16 mouse cellular contexts compared by ENCODE assay signal in the genomic region with DNA sequence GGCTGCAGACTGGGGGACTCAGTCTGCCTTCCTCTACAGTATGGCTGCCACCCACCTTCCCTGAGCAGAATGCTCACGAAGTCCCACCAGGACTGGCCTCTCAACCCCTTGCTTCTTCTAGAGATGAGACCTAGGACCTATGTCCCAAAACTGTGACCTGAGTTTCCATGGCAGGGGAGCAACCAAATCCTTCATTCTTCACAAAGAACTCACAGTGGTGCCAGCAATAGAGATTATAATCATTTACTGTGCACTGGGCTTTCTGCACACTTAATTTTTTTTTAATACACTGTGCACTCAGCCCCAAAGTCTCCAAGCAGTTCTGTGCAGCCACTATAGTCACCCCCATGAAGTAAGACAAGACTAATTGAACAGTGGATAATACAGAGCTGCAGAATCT.
DNase-seq lines count a peak whose midpoint lies in the region; ATAC-seq lines count a peak whose summit lies in the region.
"Had no signal": no experiment of that assay in that cellular context is flagged by ENCODE, and none has a peak within 500 bp of the region (broad histone marks: within the 10 kb centered on the region; RNA-seq: fewer than 3 reads in every experiment).

No protein-coding gene starts in this region.

- H3K9ac ChIP-seq in heart, embryonic 12.5 days, result no peak overlapping the region
- H3K9ac ChIP-seq in liver, embryonic 12.5 days, result peak overlapping the region; percentile 35; the same call in 1 of the 2 replicates
- H3K9ac ChIP-seq in midbrain, embryonic 13.5 days (replicated peaks), result no peak overlapping the region
- H3K9ac ChIP-seq: lung, embryonic 15.5 days had no signal

- no peaks in the 10 kb centered on the region for H3K36me3 ChIP-seq in heart, embryonic 10.5 days
- H3K36me3 ChIP-seq in heart, embryonic 12.5 days, result no peaks in the 10 kb centered on the region
- H3K36me3 ChIP-seq in erythroblast, embryonic 14.5 days (ENCODE audit: control insufficient read depth), result no peaks in the 10 kb centered on the region
- H3K36me3 ChIP-seq in liver, embryonic 12.5 days, result no peaks in the 10 kb centered on the region
- H3K36me3 ChIP-seq in midbrain, embryonic 13.5 days, result no peaks in the 10 kb centered on the region
- H3K36me3 ChIP-seq: lung, embryonic 15.5 days had no signal

- peak overlapping the region; percentile 65; the same call in 1 of the 2 replicates for H3K27ac ChIP-seq in heart, embryonic 10.5 days
- no peak overlapping the region for H3K27ac ChIP-seq in heart, embryonic 12.5 days (ENCODE audit: poor library complexity, severe bottlenecking)
- peak overlapping the region; percentile 89 for H3K27ac ChIP-seq in liver, embryonic 12.5 days
- peak overlapping the region; percentile 74 for H3K27ac ChIP-seq in midbrain, embryonic 13.5 days
- H3K27ac ChIP-seq: gastrocnemius, adult 2 months; left cerebral cortex, adult 2 months; lung, embryonic 15.5 days had no signal

- no peak for DNase-seq in heart, embryonic 10.5 days (ENCODE audit: low spot score)
- no peak for DNase-seq in right cerebral cortex, adult 18-20 months
- DNase-seq in adrenal gland, adult (ENCODE audit: inconsistent age in 2 of 2, low spot score in 1 of 2), result no peak
- DNase-seq in frontal cortex, postnatal 10 days (ENCODE audit: low spot score in 2 of 2), result no peak
- DNase-seq: cerebellum, adult 9-11 months; gastrocnemius, adult 2 months; heart, adult 18-20 months; kidney, adult 9 months; thymus, adult 2 months had no signal

- no peak overlapping the region for H3K4me3 ChIP-seq in heart, embryonic 10.5 days
- no peak overlapping the region for H3K4me3 ChIP-seq in heart, embryonic 12.5 days
- H3K4me3 ChIP-seq in erythroblast, embryonic 14.5 days (replicated peaks), result peak overlapping the region; percentile 19
- no peak overlapping the region for H3K4me3 ChIP-seq in liver, embryonic 12.5 days
- no peak overlapping the region for H3K4me3 ChIP-seq in midbrain, embryonic 13.5 days (replicated peaks)
- H3K4me3 ChIP-seq: gastrocnemius, adult 2 months; left cerebral cortex, adult 2 months; lung, embryonic 15.5 days had no signal

- H3K27me3 ChIP-seq in heart, embryonic 10.5 days (ENCODE audit: insufficient read depth, poor library complexity, severe bottlenecking), result no peaks in the 10 kb centered on the region
- no peaks in the 10 kb centered on the region for H3K27me3 ChIP-seq in heart, embryonic 12.5 days (replicated peaks)
- H3K27me3 ChIP-seq in erythroblast, embryonic 14.5 days (ENCODE audit: control insufficient read depth), result no peaks in the 10 kb centered on the region
- no peaks in the 10 kb centered on the region for H3K27me3 ChIP-seq in liver, embryonic 12.5 days (replicated peaks)
- H3K27me3 ChIP-seq in midbrain, embryonic 13.5 days, result 0 out of 2 replicates have a peak, but pooled peaks cover 8% of the 10 kb centered on the region
- H3K27me3 ChIP-seq: lung, embryonic 15.5 days had no signal

- H3K9me3 ChIP-seq in heart, embryonic 10.5 days, result no peaks in the 10 kb centered on the region
- H3K9me3 ChIP-seq in heart, embryonic 12.5 days (replicated peaks), result no peaks in the 10 kb centered on the region
- H3K9me3 ChIP-seq in erythroblast, embryonic 14.5 days (ENCODE audit: control insufficient read depth, low read length), result no peaks in the 10 kb centered on the region
- no peaks in the 10 kb centered on the region for H3K9me3 ChIP-seq in liver, embryonic 12.5 days (replicated peaks)
- H3K9me3 ChIP-seq in midbrain, embryonic 13.5 days, result no peaks in the 10 kb centered on the region
- H3K9me3 ChIP-seq: lung, embryonic 15.5 days had no signal

- 64% methylated on average over 1 of the region's 1 CpGs for WGBS in heart, embryonic 10.5 days
- 83% methylated on average over 1 of the region's 1 CpGs for WGBS in heart, embryonic 12.5 days
- WGBS in liver, embryonic 12.5 days (ENCODE audit: insufficient replicate concordance), result 39% methylated on average over 1 of the region's 1 CpGs
- WGBS in midbrain, embryonic 13.5 days, result 7% methylated on average over 1 of the region's 1 CpGs

- H3K4me2 ChIP-seq in heart, embryonic 12.5 days, result no peak overlapping the region
- peak overlapping the region; percentile 54 for H3K4me2 ChIP-seq in liver, embryonic 12.5 days
- no peak overlapping the region for H3K4me2 ChIP-seq in midbrain, embryonic 13.5 days (replicated peaks)
- H3K4me2 ChIP-seq: lung, embryonic 15.5 days had no signal

- ATAC-seq in heart, embryonic 12.5 days (ENCODE audit: insufficient number of reproducible peaks, low FRiP score), result no peak
- ATAC-seq in liver, embryonic 12.5 days, result peak; percentile 16
- peak; percentile 5; the same call in 1 of the 2 replicates for ATAC-seq in midbrain, embryonic 13.5 days
- ATAC-seq: inflammation-experienced regulatory T-cells, adult 6 months had no signal

- peaks cover 18% of the 10 kb centered on the region for H3K4me1 ChIP-seq in heart, embryonic 10.5 days
- H3K4me1 ChIP-seq in heart, embryonic 12.5 days (replicated peaks), result no peaks in the 10 kb centered on the region
- peaks cover 77% of the 10 kb centered on the region for H3K4me1 ChIP-seq in erythroblast, embryonic 14.5 days (ENCODE audit: control insufficient read depth)
- H3K4me1 ChIP-seq in liver, embryonic 12.5 days, result peaks cover 71% of the 10 kb centered on the region
- H3K4me1 ChIP-seq in midbrain, embryonic 13.5 days (replicated peaks), result peaks cover 67% of the 10 kb centered on the region
- H3K4me1 ChIP-seq: lung, embryonic 15.5 days had no signal
